Mouse (Mus musculus): ENCODE results near the gene Gm30083.

- TF ChIP-seq POLR2A (IDR thresholded peaks at IDR 0.05; ENCODE audit: insufficient read length, low read depth) (no peak), CEBPB (IDR thresholded peaks at IDR 0.05; ENCODE audit: insufficient read depth, poor library complexity, severe bottlenecking) (no peak), TCF12 (IDR thresholded peaks at IDR 0.05; ENCODE audit: insufficient read depth, poor library complexity, severe bottlenecking) (no peak), E2F4 (IDR thresholded peaks at IDR 0.05; ENCODE audit: insufficient read depth) (no peak), POLR2AphosphoS2 (IDR thresholded peaks at IDR 0.05; ENCODE audit: insufficient read length, low read depth) (no peak), SRF (IDR thresholded peaks at IDR 0.05; ENCODE audit: control insufficient read depth, insufficient read length, low read depth) (no peak), MYOD1 (IDR thresholded peaks at IDR 0.05; ENCODE audit: control insufficient read depth in 1 of 3, insufficient read length in 2 of 3, low read depth in 2 of 3) (peak in 2 of 3 experiments; percentile 15 to 68), TCF3 (IDR thresholded peaks at IDR 0.05; ENCODE audit: insufficient read length, low read depth) (no peak), USF1 (IDR thresholded peaks at IDR 0.05; ENCODE audit: low read depth) (no peak), MAX (IDR thresholded peaks at IDR 0.05; ENCODE audit: low read depth) (no peak), MYOG (IDR thresholded peaks at IDR 0.05; ENCODE audit: control insufficient read depth in 1 of 3, insufficient read depth in 1 of 3, insufficient read length in 2 of 3, low read depth in 2 of 3) (peak in 2 of 3 experiments; percentile 62 to 81), REST (IDR thresholded peaks at IDR 0.05; ENCODE audit: insufficient read depth, insufficient read length) (no peak)
These were observed 21.3 kb downstream of the Gm30083 start for GRCm38 (mm10) chr14:33993521-33994289.

Measured in myocyte (in vitro differentiated cells).